Mouse (Mus musculus) liver, embryonic 14.5 days (tissue): ENCODE results near the gene Fndc3a. TPM values are rescaled to one million over a fixed set of nuclear protein-coding genes. Genes with fewer than 3 reads are reported as not detected.

Source experiments
- ATAC-seq: fragments of 200-750 bp; cut with Nextera tagmentation; 2 replicates; pipeline ENCODE4 v1.8.0; 2017; ENCODE audit warnings: moderate number of reproducible peaks, mild to moderate bottlenecking, moderate library complexity; ENCODE audit not compliant: insufficient read depth
- DNase-seq, 3 experiments: peaks; one replicate each; pipeline ENCODE4 v3.0.0-alpha.2; 2012 to 2013; ENCODE audit warnings: low read depth in 3 of 3, low spot score in 3 of 3
- H3K27ac ChIP-seq: fragments of 300-500 bp; sonication (generic); 2 replicates; pipeline ENCODE4 v1.5.1; 2014; ENCODE audit warnings: moderate library complexity, mild to moderate bottlenecking, control low read depth, inconsistent platforms
- H3K27me3 ChIP-seq: fragments of 300-500 bp; sonication (generic); 2 replicates; pipeline ENCODE4 v1.6.1; 2014; ENCODE audit warnings: mild to moderate bottlenecking, low read length, moderate library complexity; ENCODE audit not compliant: control insufficient read depth, insufficient read depth
- H3K36me3 ChIP-seq: fragments of 300-500 bp; sonication (generic); replicated peaks from 2 replicates; pipeline ENCODE4 v1.6.1; 2014; ENCODE audit warnings: low read depth; ENCODE audit not compliant: control insufficient read depth, insufficient read depth
- H3K4me1 ChIP-seq, 2 experiments: fragments of 200-500 bp in 1 of 2; fragments of 300-500 bp in 1 of 2; sonication (generic) in 1 of 2; replicated peaks; 2 replicates each; pipeline ENCODE4 v1.6.1; 2012 to 2014; ENCODE audit warnings: antibody characterized with exemption in 1 of 2, inconsistent platforms in 1 of 2, low read length in 1 of 2; ENCODE audit not compliant: control insufficient read depth in 2 of 2, insufficient read depth in 2 of 2
- H3K4me2 ChIP-seq: fragments of 300-500 bp; sonication (generic); 2 replicates; pipeline ENCODE4 v1.6.1; 2014; ENCODE audit warnings: low read depth, mild to moderate bottlenecking, control low read depth, moderate library complexity
- H3K4me3 ChIP-seq, 2 experiments: fragments of 200-500 bp in 1 of 2; fragments of 300-500 bp in 1 of 2; sonication (generic) in 1 of 2; 2 replicates each; pipeline ENCODE4 v1.5.1; 2012 to 2014; ENCODE audit warnings: low read depth in 2 of 2, low read length in 2 of 2, mild to moderate bottlenecking in 2 of 2, control low read depth in 1 of 2, inconsistent platforms in 1 of 2, moderate library complexity in 1 of 2; ENCODE audit not compliant: insufficient read depth in 1 of 2
- H3K9ac ChIP-seq: fragments of 300-500 bp; sonication (generic); replicated peaks from 2 replicates; pipeline ENCODE4 v1.6.1; 2014; ENCODE audit warnings: mild to moderate bottlenecking, control low read depth, moderate library complexity
- H3K9me3 ChIP-seq: fragments of 300-500 bp; sonication (generic); 2 replicates; pipeline ENCODE4 v1.6.1; 2016; ENCODE audit warnings: low read length, mixed read lengths; ENCODE audit not compliant: control insufficient read depth
- CTCF ChIP-seq: IDR thresholded peaks from 2 replicates; pipeline ENCODE4 v1.5.1; 2016; ENCODE audit warnings: antibody characterized with exemption, low read depth, control low read depth
- EP300 ChIP-seq: IDR thresholded peaks from 2 replicates; pipeline ENCODE4 v1.6.1; 2016; ENCODE audit warnings: antibody characterized with exemption, low read depth
- WGBS: fragments of 180-500 bp; shearing (Covaris S2); extraction: QIAGEN DNeasy Blood & Tissue Kit; methylation state at CpG from one replicate; pipeline ENCODE4 v1.1.7; 2014; ENCODE audit not compliant: insufficient replicate concordance; 5-methylcytosine and 5-hydroxymethylcytosine counted together
- polyA plus RNA-seq, 2 experiments: library from polyadenylated mRNA; depleted of rRNA in 1 of 2; stranded (reverse) in 1 of 2; unstranded in 1 of 2; fragments of >200 nt; fragmentation: Nextera tagmentation in 1 of 2; extraction: Ambion mirVana in 1 of 2; gene quantifications; 2 replicates each; pipeline versions ENCODE4 v1.2.1 to v1.2.3; 2012 to 2014

The Fndc3a gene
- polyA plus RNA-seq, 2 experiments = 5.5 to 6.8 TPM

DNA sequence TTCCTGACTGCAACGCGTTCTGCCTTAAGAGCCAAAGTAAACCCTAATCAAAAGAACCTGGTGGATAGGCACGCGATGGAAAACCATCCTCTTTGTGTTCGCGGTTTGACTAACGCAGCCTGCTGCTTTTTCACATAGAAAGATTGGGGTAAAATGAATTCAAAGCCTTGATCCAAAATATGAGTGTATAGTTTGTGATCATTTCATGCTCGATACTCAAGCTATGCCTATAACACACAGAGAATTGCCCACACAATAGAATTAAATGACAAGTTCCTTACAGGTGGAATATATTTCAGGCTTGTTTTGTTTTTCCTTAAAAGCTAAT is 106.6 kb downstream of the Fndc3a start:
- peak overlapping the region; percentile 73 for H3K4me2 ChIP-seq
- WGBS = under 1% methylated on average over 8 of the region's 8 CpGs
- ATAC-seq (peak; percentile 14; the same call in 1 of the 2 replicates), DNase-seq (no peak)
- H3K27ac ChIP-seq = peak overlapping the region; percentile 33
- peaks cover 0 to 9% of the 10 kb centered on the region in 2 experiments for H3K4me1 ChIP-seq
- no peaks in the 10 kb centered on the region for H3K36me3 ChIP-seq
- TF ChIP-seq EP300 = no peak
- TF ChIP-seq CTCF = no peak
- H3K9me3 ChIP-seq = no peaks in the 10 kb centered on the region
- H3K9ac ChIP-seq = peak overlapping the region; percentile 70
- peak overlapping the region; percentile 63 to 79 for H3K4me3 ChIP-seq
- no peaks in the 10 kb centered on the region for H3K27me3 ChIP-seq

DNA sequence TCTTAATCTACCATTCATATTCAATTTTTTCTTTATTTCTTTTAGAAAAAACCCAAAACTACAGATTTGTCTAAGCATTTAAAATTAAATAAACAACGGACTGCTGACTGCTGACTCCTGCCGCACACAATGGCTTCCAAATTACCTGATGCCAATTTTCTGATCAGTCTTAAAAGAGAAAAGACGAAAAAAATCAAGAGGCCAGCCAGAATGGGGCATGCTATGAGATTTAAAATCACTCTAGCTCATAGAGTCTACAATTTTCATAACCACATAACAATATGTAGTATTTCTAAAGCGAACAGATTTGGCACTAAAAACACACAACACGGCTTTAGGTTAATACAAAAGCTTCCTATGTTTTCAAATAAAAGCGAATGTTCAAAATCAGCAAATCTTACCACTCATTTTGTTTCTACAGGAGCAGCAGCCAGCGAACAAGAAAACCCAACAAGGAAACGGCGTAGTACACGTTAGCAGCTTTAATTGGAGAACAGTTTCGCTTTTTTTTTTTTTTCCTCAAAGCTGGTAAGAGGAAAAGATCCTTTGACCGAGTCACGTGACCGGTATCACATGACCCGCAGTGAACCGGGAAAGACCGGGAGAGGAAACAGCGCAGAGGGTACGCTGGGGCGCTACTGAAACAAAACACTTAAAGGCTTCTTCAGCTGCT is 107.1 kb downstream of the Fndc3a start:
- DNase-seq (peak; percentile 81 to 88 (median 83)), ATAC-seq (peak; percentile 85)
- no peaks in the 10 kb centered on the region for H3K36me3 ChIP-seq
- peak overlapping the region; percentile 70 for H3K9ac ChIP-seq
- no peaks in the 10 kb centered on the region for H3K9me3 ChIP-seq
- H3K4me3 ChIP-seq = peak overlapping the region; percentile 63 to 79
- H3K4me1 ChIP-seq = peaks cover 0 to 9% of the 10 kb centered on the region in 2 experiments
- WGBS = 4% methylated on average over 20 of the region's 20 CpGs
- no peak for TF ChIP-seq EP300
- no peak for TF ChIP-seq CTCF
- H3K27ac ChIP-seq = peak overlapping the region; percentile 33
- peak overlapping the region; percentile 73 for H3K4me2 ChIP-seq
- H3K27me3 ChIP-seq = no peaks in the 10 kb centered on the region

DNA sequence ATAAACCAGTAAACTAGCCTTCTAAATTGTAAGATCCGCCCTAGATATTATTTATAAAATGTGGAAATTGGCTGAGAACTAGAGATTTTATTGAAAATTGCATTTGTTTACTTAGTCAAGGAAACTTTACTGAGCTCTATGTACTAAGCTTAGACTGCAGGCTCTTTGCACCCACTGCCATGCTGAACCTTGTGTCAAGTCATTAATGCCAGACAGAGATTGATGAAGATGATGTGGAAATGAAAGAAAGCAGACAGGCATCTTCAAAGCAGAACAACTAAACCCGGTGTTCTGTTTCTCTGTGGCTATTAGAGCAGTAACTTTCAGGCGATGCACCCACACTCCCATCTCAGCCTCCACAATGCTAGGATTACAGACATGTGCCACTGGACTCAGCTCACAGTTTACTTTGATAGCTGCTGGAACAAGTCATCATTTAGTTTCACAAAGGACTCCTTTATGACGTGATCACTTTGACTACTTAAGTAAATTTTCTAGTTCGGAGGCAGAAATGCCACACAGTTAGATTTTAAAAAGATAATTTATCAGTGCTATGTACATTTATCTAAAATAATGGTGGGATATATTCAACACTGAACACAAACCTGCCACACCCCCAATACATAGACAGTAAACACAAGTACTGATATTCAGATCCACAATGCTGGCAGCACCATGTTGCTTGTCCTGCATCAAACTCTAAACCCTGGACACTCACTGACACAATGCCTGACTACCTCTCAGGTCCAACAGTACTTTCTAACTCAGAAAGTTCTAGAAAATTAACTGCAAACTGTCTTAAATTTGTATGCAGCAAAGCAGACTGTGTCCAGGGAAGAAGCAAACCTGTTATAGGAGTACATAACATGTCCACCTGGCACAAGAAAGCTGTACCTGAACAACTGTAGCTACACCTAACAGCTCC is 108.2 kb downstream of the Fndc3a start:
- peaks cover 0 to 9% of the 10 kb centered on the region in 2 experiments for H3K4me1 ChIP-seq
- H3K9ac ChIP-seq = peak overlapping the region; percentile 52
- 63% methylated on average over 5 of the region's 5 CpGs for WGBS
- DNase-seq = no peak
- TF ChIP-seq CTCF (no peak), EP300 (no peak)
- no peaks in the 10 kb centered on the region for H3K9me3 ChIP-seq
- H3K27me3 ChIP-seq = no peaks in the 10 kb centered on the region
- peak overlapping the region; percentile 63 to 79 for H3K4me3 ChIP-seq
- H3K27ac ChIP-seq = no peak overlapping the region
- no peak for ATAC-seq
- peak overlapping the region; percentile 73 for H3K4me2 ChIP-seq
- H3K36me3 ChIP-seq = no peaks in the 10 kb centered on the region

GRCm38 (mm10) chr14:72600375-72600774 is 109.4 kb downstream of the Fndc3a start:
- no peak overlapping the region for H3K9ac ChIP-seq
- WGBS = 53% methylated on average over 6 of the region's 6 CpGs
- no peak overlapping the region for H3K27ac ChIP-seq
- H3K4me2 ChIP-seq = peak overlapping the region; percentile 33; the same call in 1 of the 2 replicates
- ATAC-seq = no peak
- TF ChIP-seq EP300 = no peak
- no peak for TF ChIP-seq CTCF
- no peak overlapping the region for H3K4me3 ChIP-seq
- no peaks in the 10 kb centered on the region for H3K9me3 ChIP-seq
- no peaks in the 10 kb centered on the region for H3K27me3 ChIP-seq
- no peaks in the 10 kb centered on the region for H3K36me3 ChIP-seq
- H3K4me1 ChIP-seq = peaks cover 0 to 9% of the 10 kb centered on the region in 2 experiments
- DNase-seq = no peak
